Mouse (Mus musculus) limb, embryonic 10.5 days (tissue): ENCODE measurements around the gene Tmem238. TPM values are rescaled to one million over a fixed set of nuclear protein-coding genes. Genes with fewer than 3 reads are reported as not detected.

ENCODE experiments used
- polyA plus RNA-seq: library from polyadenylated mRNA; unstranded; fragments of >200 nt; fragmentation: Nextera tagmentation; extraction: Ambion mirVana; gene quantifications from 2 replicates; pipeline ENCODE4 v1.2.1, GENCODE M21; 2016

Tmem238 gene
- polyA plus RNA-seq, 1 experiment from 2014 or later = 4.8 TPM

Other genes starting within 250 kb of the Tmem238 start
- gene Syt5, start 242.1 kb downstream of the Tmem238 start, polyA plus RNA-seq = 1.1 and 2.8 TPM in 2 replicates
- not detected in 2 replicates for gene Ptprh, start 185.6 kb downstream of the Tmem238 start, polyA plus RNA-seq
- gene Tmem86b, start 158.2 kb downstream of the Tmem238 start, polyA plus RNA-seq = 1.7 and 2.1 TPM in 2 replicates
- 10.6 and 11.4 TPM in 2 replicates for gene Ppp6r1, start 130.6 kb downstream of the Tmem238 start, polyA plus RNA-seq
- 123 and 130 TPM in 2 replicates for gene Hspbp1, start 104.6 kb downstream of the Tmem238 start, polyA plus RNA-seq
- 1.3 TPM in 2 replicates for gene Brsk1, start 99.1 kb downstream of the Tmem238 start, polyA plus RNA-seq
- gene Tmem150b, start 64.4 kb downstream of the Tmem238 start, polyA plus RNA-seq = 0.13 TPM in 1 of 2 replicates, not detected in the other
- 88.9 and 100 TPM in 2 replicates for gene Kmt5c, start 49.5 kb downstream of the Tmem238 start, polyA plus RNA-seq
- 36.7 and 51.5 TPM in 2 replicates for gene Cox6b2, start 36.6 kb downstream of the Tmem238 start, polyA plus RNA-seq
- not detected in 2 replicates for gene Fam71e2, start 18.4 kb downstream of the Tmem238 start, polyA plus RNA-seq
- gene Il11, start 6.8 kb downstream of the Tmem238 start, polyA plus RNA-seq = 0.09 TPM in 1 of 2 replicates, not detected in the other
- gene Tmem190, start 6.7 kb downstream of the Tmem238 start, polyA plus RNA-seq = not detected in 2 replicates
- gene Rpl28, start 3.2 kb upstream of the Tmem238 start, polyA plus RNA-seq = 396 and 427 TPM in 2 replicates
- 500 and 550 TPM in 2 replicates for gene Ube2s, start 22.9 kb upstream of the Tmem238 start, polyA plus RNA-seq
- 0.16 and 0.18 TPM in 2 replicates for gene Shisa7, start 55.0 kb upstream of the Tmem238 start, polyA plus RNA-seq
- gene Isoc2b, start 80.6 kb upstream of the Tmem238 start, polyA plus RNA-seq = 2.6 and 3.1 TPM in 2 replicates
- gene Isoc2a, start 87.5 kb upstream of the Tmem238 start, polyA plus RNA-seq = 0.46 and 0.64 TPM in 2 replicates
- not detected in 2 replicates for gene Gm36210, start 116.9 kb upstream of the Tmem238 start, polyA plus RNA-seq
- gene Zfp628, start 125.6 kb upstream of the Tmem238 start, polyA plus RNA-seq = 4.2 and 5.1 TPM in 2 replicates
- 2.8 and 4.9 TPM in 2 replicates for gene Nat14, start 132.4 kb upstream of the Tmem238 start, polyA plus RNA-seq
- 0.95 and 2.0 TPM in 2 replicates for gene Ssc5d, start 136.1 kb upstream of the Tmem238 start, polyA plus RNA-seq
- gene Sbk2, start 174.8 kb upstream of the Tmem238 start, polyA plus RNA-seq = 0.10 and 0.18 TPM in 2 replicates
- not detected in 2 replicates for gene Sbk3, start 181.5 kb upstream of the Tmem238 start, polyA plus RNA-seq
- 21.9 and 28.3 TPM in 2 replicates for gene Zfp579, start 206.5 kb upstream of the Tmem238 start, polyA plus RNA-seq
- gene Zfp524, start 224.8 kb upstream of the Tmem238 start, polyA plus RNA-seq = 8.2 and 9.0 TPM in 2 replicates
- 64.8 and 68.3 TPM in 2 replicates for gene Fiz1, start 225.0 kb upstream of the Tmem238 start, polyA plus RNA-seq
- 2.0 TPM in 1 of 2 replicates, not detected in the other for gene Gm44973, start 225.8 kb upstream of the Tmem238 start, polyA plus RNA-seq
- gene Zfp865, start 230.7 kb upstream of the Tmem238 start, polyA plus RNA-seq = 7.5 and 7.7 TPM in 2 replicates
- 5.5 and 9.0 TPM in 2 replicates for gene Ccdc106, start 230.9 kb upstream of the Tmem238 start, polyA plus RNA-seq
- gene 4632433K11Rik, start 244.5 kb upstream of the Tmem238 start, polyA plus RNA-seq = not detected in 2 replicates
- 2.5 and 4.0 TPM in 2 replicates for gene Zfp784, start 248.8 kb upstream of the Tmem238 start, polyA plus RNA-seq